Mouse (Mus musculus) midbrain, postnatal 0 days (tissue): ENCODE measurements at regions not wholly inside any gene's neighbourhood (a gene's known extent, or its start where the extent isn't known, plus 50 kb on each side); places are given as distances from the start of the nearest gene placed in this dataset.
A peak's percentile ranks its signal among the peaks of the same experiment; 100 is the strongest.
"Not testable (repeated sequence)": the region's sequence is repeated elsewhere in the genome, so short reads cannot be mapped to it uniquely, and the experiment has no call there.

Experiments used
- ATAC-seq: fragments of 200-750 bp; cut with Nextera tagmentation; 2 replicates; pipeline ENCODE4 v1.8.0; 2017; ENCODE audit warnings: moderate number of reproducible peaks, mild to moderate bottlenecking, moderate TSS enrichment, moderate library complexity; ENCODE audit not compliant: low FRiP score
- DNase-seq: peaks from one replicate; pipeline ENCODE4 v3.0.0-alpha.2; 2015; ENCODE audit warnings: low spot score
- H3K27ac ChIP-seq: fragments of 300-500 bp; sonication (generic); 2 replicates; pipeline ENCODE4 v1.5.1; 2014; ENCODE audit warnings: low read depth, mild to moderate bottlenecking, low read length, mixed read lengths
- H3K27me3 ChIP-seq: fragments of 300-500 bp; sonication (generic); 2 replicates; pipeline ENCODE4 v1.6.1; 2014; ENCODE audit warnings: low read length, control low read depth, mixed read lengths; ENCODE audit not compliant: insufficient read depth
- H3K36me3 ChIP-seq: fragments of 300-500 bp; sonication (generic); 2 replicates; pipeline ENCODE4 v1.6.1; 2014; ENCODE audit warnings: low read length, control low read depth, mixed read lengths; ENCODE audit not compliant: insufficient read depth
- H3K4me1 ChIP-seq: fragments of 300-500 bp; sonication (generic); 2 replicates; pipeline ENCODE4 v1.6.1; 2014; ENCODE audit warnings: mild to moderate bottlenecking, control low read depth, antibody characterized with exemption, low read length, mixed read lengths; ENCODE audit not compliant: insufficient read depth
- H3K4me2 ChIP-seq: fragments of 300-500 bp; sonication (generic); 2 replicates; pipeline ENCODE4 v1.6.1; 2014; ENCODE audit warnings: low read depth, mild to moderate bottlenecking, low read length, mixed read lengths; ENCODE audit not compliant: poor library complexity, severe bottlenecking
- H3K4me3 ChIP-seq: fragments of 300-500 bp; sonication (generic); 2 replicates; pipeline ENCODE4 v1.5.1; 2014; ENCODE audit warnings: low read depth, mild to moderate bottlenecking, low read length, moderate library complexity
- H3K9ac ChIP-seq: fragments of 300-500 bp; sonication (generic); replicated peaks from 2 replicates; pipeline ENCODE4 v1.6.1; 2014; ENCODE audit warnings: mild to moderate bottlenecking, low read length, moderate library complexity, mixed read lengths; ENCODE audit not compliant: poor library complexity, severe bottlenecking
- H3K9me3 ChIP-seq: fragments of 300-500 bp; sonication (generic); 2 replicates; pipeline ENCODE4 v1.6.1; 2016; ENCODE audit warnings: low read length, control low read depth
- CTCF ChIP-seq: IDR thresholded peaks from 2 replicates; pipeline ENCODE4 v1.5.1; 2016; ENCODE audit warnings: antibody characterized with exemption, mild to moderate bottlenecking
- WGBS: fragments of 180-500 bp; shearing (Covaris S2); extraction: QIAGEN DNeasy Blood & Tissue Kit; methylation state at CpG from one replicate; pipeline ENCODE4 v1.1.7; 2014; 5-methylcytosine and 5-hydroxymethylcytosine counted together

DNA sequence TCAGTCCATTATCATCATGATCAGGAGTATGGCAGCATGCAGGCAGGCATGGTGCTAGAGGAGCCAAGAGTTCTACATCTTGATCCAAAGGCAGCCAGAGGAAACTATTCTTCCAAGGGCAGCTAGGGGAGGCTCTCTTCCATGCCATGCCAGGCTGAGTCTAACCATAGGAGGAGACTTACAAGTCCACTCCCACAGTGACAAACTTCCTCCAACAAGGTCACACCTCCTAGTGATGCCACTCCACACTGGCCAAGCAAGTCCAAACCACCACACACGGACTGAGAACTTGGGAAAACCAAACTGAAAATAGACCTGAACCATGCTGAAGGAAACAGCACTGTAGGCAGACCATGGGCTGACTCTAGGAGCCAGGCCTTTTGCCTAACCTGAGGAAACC lies 197.4 kb downstream of the Prex1 start:
- no peak overlapping the region for H3K4me2 ChIP-seq
- 0 out of 2 replicates have a peak, but pooled peaks cover 4% of the 10 kb centered on the region for H3K4me1 ChIP-seq
- ATAC-seq: no peak
- H3K27ac ChIP-seq: peak overlapping the region; percentile 18; the same call in 1 of the 2 replicates
- peak; percentile 19; the same call in 1 of the 2 replicates for TF ChIP-seq CTCF
- H3K4me3 ChIP-seq: no peak overlapping the region
- DNase-seq: no peak
- H3K9me3 ChIP-seq: no peaks in the 10 kb centered on the region
- WGBS: 95% methylated on average over 1 of the region's 1 CpGs
- H3K36me3 ChIP-seq: no peaks in the 10 kb centered on the region
- no peaks in the 10 kb centered on the region for H3K27me3 ChIP-seq
- H3K9ac ChIP-seq: no peak overlapping the region

DNA sequence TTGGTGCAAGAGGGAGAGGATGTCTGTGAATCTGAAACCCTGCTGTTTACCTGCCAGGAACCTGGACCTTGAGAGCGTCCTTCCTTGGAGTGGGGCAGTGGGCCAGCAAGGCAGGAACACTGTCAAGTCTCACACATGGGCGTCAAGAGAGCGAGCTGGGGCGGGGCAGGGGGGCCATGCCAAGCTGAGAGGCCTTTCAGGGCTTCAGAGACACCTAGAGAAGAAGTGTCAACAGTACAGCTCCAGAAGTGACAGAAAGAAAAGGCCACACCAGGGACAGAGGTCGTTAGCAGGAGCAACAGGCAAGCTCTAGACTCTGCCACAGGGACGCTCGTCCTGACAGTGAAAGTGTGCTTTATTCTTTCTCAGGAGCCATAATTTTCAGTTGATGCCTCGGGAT lies 199.0 kb downstream of the Prex1 start:
- H3K4me2 ChIP-seq: no peak overlapping the region
- no peaks in the 10 kb centered on the region for H3K9me3 ChIP-seq
- no peak for DNase-seq
- no peak overlapping the region for H3K9ac ChIP-seq
- H3K4me1 ChIP-seq: 0 out of 2 replicates have a peak, but pooled peaks cover 4% of the 10 kb centered on the region
- no peak overlapping the region for H3K4me3 ChIP-seq
- TF ChIP-seq CTCF: no peak
- no peak overlapping the region for H3K27ac ChIP-seq
- WGBS: 77% methylated on average over 8 of the region's 8 CpGs
- H3K36me3 ChIP-seq: no peaks in the 10 kb centered on the region
- no peak for ATAC-seq
- no peaks in the 10 kb centered on the region for H3K27me3 ChIP-seq

DNA sequence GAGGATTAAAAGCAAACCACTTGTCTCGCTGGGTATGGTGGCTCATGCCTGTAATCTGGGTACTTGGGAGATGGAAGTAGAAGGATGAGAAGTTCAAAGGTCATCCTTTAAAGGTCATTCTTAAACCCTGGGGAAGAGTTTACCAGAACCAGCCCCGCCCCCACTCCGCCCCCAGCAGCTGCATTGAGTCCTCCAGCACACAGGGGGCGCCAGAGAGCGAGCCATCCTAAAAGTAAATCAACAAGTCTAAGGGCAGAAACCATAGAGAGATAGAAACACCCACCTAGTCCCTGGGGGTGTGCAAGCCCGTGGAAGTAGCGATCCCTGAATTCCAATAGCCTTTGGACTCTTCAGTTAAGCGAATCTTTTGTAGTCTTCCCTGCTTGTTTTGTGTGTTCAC lies 201.1 kb downstream of the Prex1 start:
- H3K36me3 ChIP-seq: no peaks in the 10 kb centered on the region
- DNase-seq: no peak
- peak; percentile 63 for TF ChIP-seq CTCF

DNA sequence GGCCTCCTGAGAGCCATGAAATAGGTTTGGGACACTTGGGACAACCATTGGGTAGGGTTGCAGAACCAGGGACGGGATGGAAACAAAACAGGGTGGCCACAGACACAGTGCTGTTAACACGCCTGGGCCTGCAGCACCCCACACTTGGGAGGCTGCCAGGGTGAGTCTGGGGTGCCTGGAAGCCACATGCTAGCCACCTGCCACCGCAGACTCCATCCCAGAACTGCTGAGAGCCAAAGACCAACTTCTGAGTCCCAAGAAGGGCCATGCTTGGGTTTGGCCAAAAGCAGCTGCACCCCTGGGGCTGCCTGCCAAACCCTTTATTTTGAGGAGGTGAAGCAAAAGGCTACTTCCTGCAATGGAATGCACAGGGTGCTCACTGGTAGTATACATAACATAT lies 202.2 kb downstream of the Prex1 start:
- not testable (repeated sequence) for H3K4me2 ChIP-seq, H3K4me1 ChIP-seq, H3K9me3 ChIP-seq, H3K27me3 ChIP-seq, H3K4me3 ChIP-seq, DNase-seq, H3K9ac ChIP-seq, ATAC-seq, H3K27ac ChIP-seq, H3K36me3 ChIP-seq
- 86% methylated on average over 3 of the region's 3 CpGs for whole genome bisulfite sequencing

More for the DNA sequence above, 201.1 kb downstream of the Prex1 start:
- no peaks in the 10 kb centered on the region for H3K27me3 ChIP-seq
- 0 out of 2 replicates have a peak, but pooled peaks cover 4% of the 10 kb centered on the region for H3K4me1 ChIP-seq
- no peak overlapping the region for H3K27ac ChIP-seq
- H3K4me2 ChIP-seq: no peak overlapping the region
- no peak overlapping the region for H3K9ac ChIP-seq
- no peak for ATAC-seq
- 72% methylated on average over 8 of the region's 8 CpGs for WGBS
- no peaks in the 10 kb centered on the region for H3K9me3 ChIP-seq
- H3K4me3 ChIP-seq: no peak overlapping the region

DNA sequence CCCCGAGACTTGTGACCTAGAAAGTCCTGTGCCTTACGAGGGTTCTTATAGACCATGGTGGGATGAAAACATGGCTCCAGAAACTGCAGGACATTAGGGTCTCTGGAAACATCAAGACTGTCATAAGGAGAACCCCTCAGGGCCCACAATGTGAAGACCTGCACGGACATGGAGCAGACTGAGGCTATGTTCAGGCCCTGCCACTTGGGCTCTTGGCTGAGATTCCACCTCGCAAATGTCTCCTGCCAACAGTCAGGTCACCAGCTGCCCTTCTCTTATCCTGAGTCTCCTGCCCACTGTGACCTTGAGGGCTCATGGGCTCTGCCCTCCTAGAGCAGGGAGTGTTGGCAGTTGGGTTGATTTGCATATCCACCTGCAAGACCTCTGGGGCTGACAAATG lies 202.9 kb downstream of the Prex1 start:
- no peak for ATAC-seq
- Histone ChIP-seq H3K4me1 (no peaks in the 10 kb centered on the region), H3K9ac (no peak overlapping the region), H3K27me3 (no peaks in the 10 kb centered on the region), H3K4me3 (no peak overlapping the region), H3K9me3 (no peaks in the 10 kb centered on the region), H3K36me3 (no peaks in the 10 kb centered on the region), H3K4me2 (no peak overlapping the region), H3K27ac (no peak overlapping the region)
- WGBS: 85% methylated on average over 4 of the region's 4 CpGs
- no peak for DNase-seq
- TF ChIP-seq CTCF: no peak

DNA sequence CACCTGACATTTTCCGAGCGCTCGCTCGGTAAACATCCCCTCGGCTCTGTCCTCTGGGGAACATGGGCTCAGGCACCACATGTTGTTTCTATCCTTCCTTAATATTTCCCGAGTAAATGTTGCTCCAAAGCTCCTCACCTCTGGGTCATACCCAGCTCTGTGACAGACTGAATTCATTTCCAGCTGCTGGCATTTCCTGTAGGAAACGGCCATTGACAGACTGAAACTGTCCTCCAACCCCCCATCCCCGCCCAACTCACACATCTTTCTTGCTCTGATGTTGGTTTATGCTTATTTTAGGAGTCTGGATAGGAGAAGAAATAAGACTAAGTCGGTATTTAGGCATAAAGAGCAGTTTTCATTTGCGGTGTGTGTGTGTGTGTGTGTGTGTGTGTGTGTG lies 204.0 kb downstream of the Prex1 start:
- 76% methylated on average over 10 of the region's 10 CpGs for WGBS
- Histone ChIP-seq H3K9me3 (no peaks in the 10 kb centered on the region), H3K27me3 (no peaks in the 10 kb centered on the region), H3K4me2 (no peak overlapping the region), H3K36me3 (no peaks in the 10 kb centered on the region), H3K4me1 (no peaks in the 10 kb centered on the region), H3K4me3 (no peak overlapping the region), H3K27ac (no peak overlapping the region), H3K9ac (no peak overlapping the region)
- ATAC-seq (no peak), DNase-seq (no peak)
- TF ChIP-seq CTCF: no peak
